Mouse (Mus musculus): ENCODE results near the gene Kctd17. TPM values are rescaled to one million over a fixed set of nuclear protein-coding genes. Genes with fewer than 3 reads are reported as not detected.

The Kctd17 gene
- polyA plus RNA-seq, 1 experiment from 2014 or later: 25.9 TPM

- TF ChIP-seq EP300 (optimal IDR thresholded peaks at IDR 0.05): no peak
- no peak for TF ChIP-seq CTCF (IDR thresholded peaks at IDR 0.05; ENCODE audit: low read depth)
- no peaks in the 10 kb centered on the region for H3K36me3 ChIP-seq (ENCODE audit: control insufficient read depth, insufficient read depth, low read length)
- no peaks in the 10 kb centered on the region; the same call in 1 of the 2 replicates for H3K4me1 ChIP-seq (replicated peaks; ENCODE audit: control insufficient read depth, insufficient read depth)
- H3K4me2 ChIP-seq (replicated peaks; ENCODE audit: low read depth): no peak overlapping the region
- ATAC-seq (ENCODE audit: low FRiP score, low TSS enrichment) (no peak), DNase-seq (ENCODE audit: low spot score) (no peak)
- H3K9me3 ChIP-seq (ENCODE audit: control insufficient read depth, low read length): no peaks in the 10 kb centered on the region
- no peak overlapping the region for H3K9ac ChIP-seq (ENCODE audit: low read length)
- H3K27ac ChIP-seq (replicated peaks): no peak overlapping the region
- no peaks in the 10 kb centered on the region for H3K27me3 ChIP-seq (ENCODE audit: control insufficient read depth, insufficient read depth, low read length)
- no peak overlapping the region for H3K4me3 ChIP-seq (ENCODE audit: low read depth, low read length)
- WGBS: 72% methylated on average over 13 of the region's 13 CpGs
Observed at GRCm38 (mm10) chr15:78420395-78420794, 8.0 kb upstream of the Kctd17 start.

GRCm38 (mm10) chr15:78422046-78422956, 6.1 kb upstream of the Kctd17 start:
- ATAC-seq (ENCODE audit: low FRiP score, low TSS enrichment) (peak; percentile 71), DNase-seq (ENCODE audit: low spot score) (peak; percentile 91)
- H3K27me3 ChIP-seq (ENCODE audit: control insufficient read depth, insufficient read depth, low read length): no peaks in the 10 kb centered on the region
- 11% methylated on average over 16 of the region's 16 CpGs for WGBS
- H3K9me3 ChIP-seq (ENCODE audit: control insufficient read depth, low read length): no peaks in the 10 kb centered on the region
- H3K4me2 ChIP-seq (replicated peaks; ENCODE audit: low read depth): peak overlapping the region; percentile 23; the same call in 1 of the 2 replicates
- TF ChIP-seq EP300 (optimal IDR thresholded peaks at IDR 0.05): no peak
- peak; percentile 93 for TF ChIP-seq CTCF (IDR thresholded peaks at IDR 0.05; ENCODE audit: low read depth)
- no peak overlapping the region for H3K4me3 ChIP-seq (ENCODE audit: low read depth, low read length)
- no peaks in the 10 kb centered on the region; the same call in 1 of the 2 replicates for H3K4me1 ChIP-seq (replicated peaks; ENCODE audit: control insufficient read depth, insufficient read depth)
- H3K27ac ChIP-seq (replicated peaks): no peak overlapping the region
- no peak overlapping the region for H3K9ac ChIP-seq (ENCODE audit: low read length)
- H3K36me3 ChIP-seq (ENCODE audit: control insufficient read depth, insufficient read depth, low read length): no peaks in the 10 kb centered on the region

DNA sequence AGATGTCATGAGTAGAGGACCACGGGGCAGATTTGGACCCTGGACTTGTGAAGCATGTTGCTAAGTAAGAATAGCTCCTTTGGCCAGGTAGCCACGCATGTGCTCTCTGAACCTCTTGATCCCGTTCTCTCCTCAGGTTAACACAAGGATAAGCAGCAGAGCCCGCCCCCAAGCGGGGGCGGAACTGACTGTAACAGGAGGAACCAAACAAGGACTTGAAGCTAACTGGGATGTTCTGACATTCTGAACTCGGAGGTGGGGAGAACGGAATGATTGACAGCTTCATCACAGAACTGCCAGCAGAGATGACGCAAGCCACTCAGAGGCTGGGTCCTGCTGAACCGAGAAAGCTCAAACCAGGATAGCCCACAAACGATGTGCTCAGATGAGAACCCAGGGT, 3.9 kb upstream of the Kctd17 start:
- DNase-seq (ENCODE audit: low spot score): no peak
- TF ChIP-seq EP300 (optimal IDR thresholded peaks at IDR 0.05) (no peak), CTCF (IDR thresholded peaks at IDR 0.05; ENCODE audit: low read depth) (peak; percentile 17; the same call in 1 of the 2 replicates)
- H3K9ac ChIP-seq (ENCODE audit: low read length): no peak overlapping the region
- no peak overlapping the region for H3K4me3 ChIP-seq (ENCODE audit: low read depth, low read length)
- no peaks in the 10 kb centered on the region for H3K36me3 ChIP-seq (ENCODE audit: control insufficient read depth, insufficient read depth, low read length)
- H3K27me3 ChIP-seq (ENCODE audit: control insufficient read depth, insufficient read depth, low read length): no peaks in the 10 kb centered on the region
- no peak for ATAC-seq (ENCODE audit: low FRiP score, low TSS enrichment)
- H3K4me1 ChIP-seq (replicated peaks; ENCODE audit: control insufficient read depth, insufficient read depth): no peaks in the 10 kb centered on the region; the same call in 1 of the 2 replicates
- H3K27ac ChIP-seq (replicated peaks): no peak overlapping the region
- no peaks in the 10 kb centered on the region for H3K9me3 ChIP-seq (ENCODE audit: control insufficient read depth, low read length)
- H3K4me2 ChIP-seq (replicated peaks; ENCODE audit: low read depth): no peak overlapping the region
- 17% methylated on average over 11 of the region's 11 CpGs for WGBS

- Histone ChIP-seq H3K27ac (replicated peaks) (no peak overlapping the region), H3K4me1 (replicated peaks; ENCODE audit: control insufficient read depth, insufficient read depth) (peaks cover 3% of the 10 kb centered on the region; the same call in 1 of the 2 replicates), H3K4me2 (replicated peaks; ENCODE audit: low read depth) (no peak overlapping the region), H3K9ac (ENCODE audit: low read length) (no peak overlapping the region), H3K36me3 (ENCODE audit: control insufficient read depth, insufficient read depth, low read length) (no peaks in the 10 kb centered on the region), H3K27me3 (ENCODE audit: control insufficient read depth, insufficient read depth, low read length) (no peaks in the 10 kb centered on the region), H3K4me3 (ENCODE audit: low read depth, low read length) (no peak overlapping the region), H3K9me3 (ENCODE audit: control insufficient read depth, low read length) (no peaks in the 10 kb centered on the region)
- DNase-seq (ENCODE audit: low spot score) (no peak), ATAC-seq (ENCODE audit: low FRiP score, low TSS enrichment) (no peak)
- 61% methylated on average over 4 of the region's 4 CpGs for WGBS
- TF ChIP-seq EP300 (optimal IDR thresholded peaks at IDR 0.05): no peak
- TF ChIP-seq CTCF (IDR thresholded peaks at IDR 0.05; ENCODE audit: low read depth): peak; percentile 31
Observed at GRCm38 (mm10) chr15:78425230-78425629, 3.1 kb upstream of the Kctd17 start.

- TF ChIP-seq CTCF (IDR thresholded peaks at IDR 0.05; ENCODE audit: low read depth) (no peak), EP300 (optimal IDR thresholded peaks at IDR 0.05) (no peak)
- H3K4me3 ChIP-seq (ENCODE audit: low read depth, low read length): peak overlapping the region; percentile 67
- H3K4me1 ChIP-seq (replicated peaks; ENCODE audit: control insufficient read depth, insufficient read depth): 0 out of 2 replicates have a peak, but pooled peaks cover 3% of the 10 kb centered on the region
- peak overlapping the region; percentile 59 for H3K9ac ChIP-seq (ENCODE audit: low read length)
- DNase-seq (ENCODE audit: low spot score) (no peak), ATAC-seq (ENCODE audit: low FRiP score, low TSS enrichment) (no peak; the same call in 1 of the 2 replicates)
- H3K27me3 ChIP-seq (ENCODE audit: control insufficient read depth, insufficient read depth, low read length): no peaks in the 10 kb centered on the region
- H3K36me3 ChIP-seq (ENCODE audit: control insufficient read depth, insufficient read depth, low read length): peaks cover 7% of the 10 kb centered on the region; the same call in 1 of the 2 replicates
- peak overlapping the region; percentile 80 for H3K4me2 ChIP-seq (replicated peaks; ENCODE audit: low read depth)
- peak overlapping the region; percentile 77 for H3K27ac ChIP-seq (replicated peaks)
- 10% methylated on average over 3 of the region's 3 CpGs for WGBS
- H3K9me3 ChIP-seq (ENCODE audit: control insufficient read depth, low read length): no peaks in the 10 kb centered on the region
Observed at GRCm38 (mm10) chr15:78429139-78429459, 735 bp downstream of the Kctd17 start.
